Mouse (Mus musculus) kidney, adult 9 months (tissue): ENCODE measurements at regions not wholly inside any gene's neighbourhood (a gene's known extent, or its start where the extent isn't known, plus 50 kb on each side); places are given as distances from the start of the nearest gene placed in this dataset.
"Not testable (repeated sequence)": the region's sequence is repeated elsewhere in the genome, so short reads cannot be mapped to it uniquely, and the experiment has no call there.

Experiments
- DNase-seq: peaks from one replicate; pipeline ENCODE4 v3.0.0; 2022

GRCm38 (mm10) chr1:189156906-189157305 is 149.3 kb upstream of the Kctd3 start:
- no peak for DNase-seq

DNA sequence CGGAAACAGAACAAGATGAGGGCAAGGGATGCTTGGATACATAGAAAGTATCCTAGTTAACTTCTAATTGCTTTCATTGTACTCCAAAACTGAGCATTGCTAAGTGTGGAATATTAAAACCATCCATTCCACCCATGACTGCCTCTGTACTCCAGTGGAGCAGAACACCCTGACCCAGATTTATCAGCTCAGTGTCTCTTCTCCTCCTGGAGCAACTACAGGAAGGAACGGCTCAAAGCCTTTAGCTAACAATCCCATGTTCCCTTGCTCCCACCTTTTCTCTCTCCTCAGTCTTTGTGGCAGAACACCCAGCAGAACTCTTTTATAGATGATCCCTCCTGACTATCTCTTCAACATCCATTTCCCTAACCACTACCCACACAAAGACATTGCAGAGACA is 146.7 kb upstream of the Kctd3 start:
- DNase-seq = peak; percentile 24

DNA sequence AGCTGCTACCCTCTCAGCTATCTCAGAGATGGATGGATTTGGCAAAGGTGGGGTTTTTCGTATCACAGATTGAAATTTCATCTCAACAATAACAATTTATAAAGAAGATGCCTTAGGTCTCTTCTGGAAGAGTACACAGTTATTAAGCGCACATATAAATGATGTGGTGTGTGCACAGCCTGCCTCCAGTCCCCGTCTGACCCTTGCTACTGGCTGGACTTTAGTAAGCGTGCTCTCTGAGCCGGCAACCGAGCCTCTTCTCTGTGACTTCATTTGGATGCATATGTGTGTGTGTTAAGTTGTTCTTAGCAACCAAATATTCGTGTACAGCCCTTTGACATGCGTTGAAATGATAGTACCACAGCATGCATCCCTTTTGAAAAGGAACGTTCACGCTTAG is 145.5 kb upstream of the Kctd3 start:
- DNase-seq = no peak

- no peak for DNase-seq
These were observed 135.4 kb upstream of the Kctd3 start for GRCm38 (mm10) chr1:189142982-189143451.

DNA sequence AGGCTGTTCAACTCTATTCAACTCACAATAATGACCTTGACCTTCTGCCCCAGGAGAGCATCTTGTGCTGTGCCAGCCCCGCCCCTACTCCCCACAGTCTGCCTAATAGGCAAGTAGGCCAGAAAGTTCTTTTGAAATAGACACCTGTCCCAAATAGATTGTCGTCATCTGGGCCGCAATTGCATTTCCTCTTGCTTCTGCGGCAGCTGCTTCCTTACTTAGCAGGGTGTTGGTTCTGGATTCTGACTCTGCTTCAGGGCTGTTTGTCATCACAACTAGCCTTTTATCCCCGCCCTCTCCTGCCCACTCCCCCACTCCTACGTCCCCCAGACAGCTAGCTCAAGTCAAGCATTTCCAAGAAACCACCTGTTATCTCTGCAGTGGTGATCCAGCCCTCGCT is 134.9 kb upstream of the Kctd3 start:
- DNase-seq = no peak

DNA sequence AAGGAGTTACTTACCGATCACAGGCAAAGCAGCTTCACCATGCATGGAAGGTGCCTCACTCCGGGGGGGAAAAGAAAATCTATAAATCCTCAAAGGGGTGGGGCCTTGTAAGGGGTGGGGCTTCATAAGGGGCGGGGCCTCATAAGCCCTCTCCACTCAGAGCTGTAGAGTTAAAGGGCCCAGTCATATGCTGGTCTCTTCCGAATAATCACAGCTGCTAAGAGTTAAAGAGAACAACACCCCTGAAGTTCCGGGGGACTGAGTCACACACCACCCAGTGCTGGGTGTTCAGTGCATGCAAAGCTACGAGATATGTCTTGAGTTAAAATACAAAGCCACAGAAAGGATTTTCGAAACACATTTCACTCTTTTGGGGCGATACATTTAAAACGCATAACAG is 134.1 kb upstream of the Kctd3 start:
- DNase-seq = no peak

- peak; percentile 83 for DNase-seq
These were observed 129.2 kb upstream of the Kctd3 start for GRCm38 (mm10) chr1:189136731-189137385.

DNA sequence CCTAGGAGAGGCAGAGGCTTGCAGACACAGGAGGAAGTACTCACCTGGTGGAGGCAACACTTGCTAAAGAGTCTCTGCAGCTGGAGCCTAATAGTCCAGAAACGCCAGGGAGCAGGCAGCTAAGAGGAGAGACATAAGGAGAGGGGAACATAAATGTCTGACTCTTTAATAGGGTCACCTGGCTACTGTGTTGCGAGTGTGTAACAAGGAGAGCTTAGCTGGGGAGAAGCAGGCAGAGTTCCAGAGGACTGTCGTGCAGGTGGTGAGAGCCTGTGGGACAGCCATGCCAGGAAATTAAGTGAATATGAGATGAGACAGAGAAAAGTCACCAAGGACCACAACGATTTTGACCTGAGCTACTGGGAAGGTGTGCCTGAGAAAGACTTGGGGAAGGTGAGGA is 128.2 kb upstream of the Kctd3 start:
- DNase-seq = no peak

DNA sequence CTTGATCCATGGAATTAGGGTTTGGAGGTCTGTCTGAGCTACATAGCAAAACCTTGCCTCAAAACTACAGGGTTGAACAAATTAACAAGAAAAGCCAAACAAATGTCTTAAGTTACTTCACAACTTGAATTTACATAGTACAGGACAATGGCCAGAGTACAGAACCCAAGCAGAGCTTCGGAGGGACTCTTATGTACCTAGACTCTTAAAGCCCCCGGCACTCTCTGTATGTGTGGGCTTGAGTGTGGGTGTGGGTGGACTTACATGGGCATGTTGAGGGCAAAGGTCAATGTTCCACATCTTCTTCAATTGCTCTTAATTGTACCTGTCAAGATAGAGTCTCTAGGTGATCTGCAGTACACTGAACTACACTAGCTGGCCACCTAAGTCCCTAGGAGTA is 121.1 kb upstream of the Kctd3 start:
- DNase-seq = no peak

- DNase-seq = not testable (repeated sequence)
These were observed 120.6 kb upstream of the Kctd3 start for GRCm38 (mm10) chr1:189128246-189128645.

GRCm38 (mm10) chr1:189127367-189127766 is 119.7 kb upstream of the Kctd3 start:
- no peak for DNase-seq

- DNase-seq = no peak
These were observed 112.5 kb upstream of the Kctd3 start for GRCm38 (mm10) chr1:189119941-189120735.

DNA sequence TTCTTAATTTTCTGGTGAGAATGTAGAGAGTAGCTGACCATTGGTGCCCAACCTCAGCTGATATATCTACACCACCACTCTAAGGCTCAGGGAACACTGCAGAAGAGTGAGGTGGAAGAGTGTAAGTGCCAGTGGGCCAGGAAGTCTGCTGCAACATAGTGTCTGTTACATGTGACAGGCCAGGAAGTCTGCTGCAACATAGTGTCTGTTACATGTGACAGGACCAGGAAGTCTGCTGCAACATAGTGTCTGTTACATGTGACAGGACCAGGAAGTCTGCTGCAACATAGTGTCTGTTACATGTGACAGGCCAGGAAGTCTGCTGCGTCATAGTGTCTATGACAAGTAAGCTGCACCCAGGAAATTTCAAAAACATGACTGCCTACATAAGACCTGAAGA is 111.4 kb upstream of the Kctd3 start:
- DNase-seq = peak; percentile 20

GRCm38 (mm10) chr1:189118582-189118981 is 110.9 kb upstream of the Kctd3 start:
- peak; percentile 44 for DNase-seq

DNA sequence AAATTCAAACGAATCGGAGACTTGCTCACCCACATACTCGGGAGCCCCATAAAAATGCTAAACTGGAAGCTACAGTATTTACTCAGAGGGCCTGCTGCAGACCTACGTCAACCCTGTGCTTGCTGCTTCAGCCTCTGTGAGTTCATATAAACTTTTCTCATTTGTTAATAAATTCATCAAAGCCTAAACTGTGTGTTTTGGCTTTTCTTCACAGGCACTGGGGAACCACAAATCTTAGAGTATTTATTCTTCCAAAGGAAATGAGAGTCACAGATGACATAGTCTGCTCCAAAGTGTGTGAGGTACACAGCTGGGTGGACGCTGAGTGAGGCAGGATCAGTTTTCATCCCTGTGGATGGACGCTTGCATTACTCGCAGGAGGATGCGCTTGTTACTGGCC is 108.3 kb upstream of the Kctd3 start:
- DNase-seq = no peak

DNA sequence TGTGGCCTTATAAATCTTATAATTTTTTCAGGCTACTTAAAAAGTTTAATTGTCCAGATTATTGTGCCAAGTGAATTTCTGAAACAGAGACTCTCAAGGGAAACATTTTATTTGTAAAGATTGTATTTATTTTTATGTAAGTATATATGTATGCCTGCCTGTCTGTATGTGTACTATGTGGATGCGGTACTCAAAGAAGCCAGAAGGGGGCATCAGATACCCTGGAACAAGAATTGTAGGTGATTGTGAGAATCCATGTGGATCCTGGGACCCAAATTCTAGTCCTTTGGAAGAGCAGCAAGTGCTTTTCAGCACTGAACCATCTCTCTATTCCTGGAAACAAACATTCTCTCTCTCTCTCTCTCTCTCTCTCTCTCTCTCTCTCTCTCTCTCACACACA is 107.6 kb upstream of the Kctd3 start:
- DNase-seq = no peak

DNA sequence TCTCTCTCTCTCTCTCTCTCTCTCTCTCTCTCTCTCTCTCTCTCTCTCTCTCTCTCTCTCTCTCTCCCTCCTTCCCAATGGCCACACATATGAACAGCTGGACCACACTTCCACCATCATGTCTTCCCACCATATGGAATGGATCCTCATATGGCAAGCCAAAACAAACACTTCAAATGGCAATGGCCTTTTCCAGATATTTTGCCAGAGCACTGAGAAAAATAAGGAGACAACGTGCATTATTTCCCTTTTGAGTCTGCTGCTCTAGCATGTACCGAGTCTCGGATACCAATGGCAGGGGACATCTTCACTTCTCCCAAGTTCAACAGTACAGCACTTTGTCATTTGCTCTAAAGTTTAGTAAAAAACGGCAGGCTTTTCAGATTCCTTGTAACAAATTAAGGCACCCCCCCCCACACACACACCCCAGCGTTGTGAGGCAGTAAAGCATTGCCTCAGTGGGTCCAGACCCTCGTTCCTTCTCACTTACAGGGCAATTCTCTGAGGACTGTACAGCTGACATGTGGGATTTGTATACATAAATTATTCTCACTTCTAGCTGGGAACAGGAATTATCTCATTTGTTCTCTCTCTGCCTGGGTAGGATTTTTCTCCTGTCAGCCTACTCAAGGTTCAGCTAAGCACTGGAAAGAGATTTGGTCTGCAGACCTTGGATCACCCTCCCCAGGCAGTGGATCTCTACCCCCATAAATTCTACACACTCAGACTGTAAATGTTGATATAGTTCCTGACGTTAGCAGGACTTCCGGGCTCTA is 100.8 kb upstream of the Kctd3 start:
- DNase-seq = no peak

- no peak for DNase-seq
These were observed 100.2 kb upstream of the Kctd3 start for GRCm38 (mm10) chr1:189107841-189108240.

DNA sequence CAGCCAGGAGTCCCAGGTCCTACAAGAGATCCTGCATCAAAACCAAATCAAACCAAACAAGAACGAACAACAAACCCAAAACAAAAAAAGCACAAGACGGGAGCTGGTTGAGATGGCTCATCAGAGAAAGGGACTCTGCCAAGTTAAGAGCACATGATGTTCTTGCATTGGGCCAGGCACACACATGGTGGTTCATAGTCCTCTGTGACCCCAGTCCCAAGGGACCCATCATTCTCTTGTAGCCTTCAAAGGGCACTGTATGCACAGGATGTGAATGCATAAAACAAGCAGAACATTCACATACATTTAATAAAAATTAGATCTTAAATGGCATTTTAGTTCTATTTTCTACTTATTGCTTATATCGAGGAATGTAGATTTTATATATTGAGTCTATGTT is 99.5 kb upstream of the Kctd3 start:
- peak; percentile 11 for DNase-seq

- DNase-seq = no peak
These were observed 97.6 kb upstream of the Kctd3 start for GRCm38 (mm10) chr1:189105276-189105675.

- no peak for DNase-seq
These were observed 95.1 kb upstream of the Kctd3 start for GRCm38 (mm10) chr1:189102781-189103180.

DNA sequence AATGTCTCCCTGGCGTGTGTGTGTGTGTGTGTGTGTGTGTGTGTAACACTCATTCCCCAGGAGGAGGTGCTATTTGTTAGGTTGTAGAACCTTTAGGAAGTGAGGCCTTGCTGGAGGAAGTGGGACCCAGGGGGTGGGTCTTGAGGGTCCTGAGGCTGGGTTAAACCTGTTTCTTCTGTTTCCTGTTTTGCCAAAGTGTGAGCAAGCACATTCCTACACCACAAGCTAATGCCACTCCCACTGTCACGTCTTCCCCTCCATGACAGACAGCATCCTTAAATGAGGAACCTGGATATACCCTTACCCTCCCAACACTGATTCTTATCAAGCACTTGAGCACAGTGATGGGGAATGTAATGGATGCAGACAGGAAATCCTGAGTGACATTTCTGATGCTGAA is 91.5 kb upstream of the Kctd3 start:
- DNase-seq = no peak

- DNase-seq = no peak
These were observed 85.2 kb upstream of the Kctd3 start for GRCm38 (mm10) chr1:189092819-189093218.

DNA sequence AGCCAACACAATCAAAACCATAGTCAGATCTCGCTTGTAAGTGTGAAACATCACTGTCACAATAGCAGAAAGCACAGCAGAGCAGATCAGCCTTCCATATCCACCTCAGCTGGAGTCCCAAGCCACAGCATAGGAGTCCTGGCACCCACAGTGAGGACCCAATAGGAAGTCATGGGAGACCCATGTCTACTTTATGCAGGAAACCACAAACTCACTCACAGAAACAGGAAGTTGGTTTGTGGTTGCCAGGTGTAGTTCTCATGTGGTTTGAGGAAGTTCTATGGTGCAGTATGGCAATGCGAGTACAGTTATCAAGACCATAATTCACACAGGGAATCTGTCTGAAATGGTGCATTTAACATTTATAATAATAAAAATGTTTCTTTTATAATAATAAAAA is 77.6 kb upstream of the Kctd3 start:
- DNase-seq = no peak
